Comparison of ENCODE assay signal across 29 mouse cellular contexts in genomic region chr17:80603806-80604205, GRCm38 (mm10). TPM values are rescaled to one million over a fixed set of nuclear protein-coding genes. Genes with fewer than 3 reads are reported as not detected.
"Had no signal": no experiment of that assay in that cellular context is flagged by ENCODE, and none has a peak within 500 bp of the region (broad histone marks: within the 10 kb centered on the region; RNA-seq: fewer than 3 reads in every experiment).

No protein-coding gene starts in this region.

- H3K4me3 ChIP-seq: heart, embryonic 10.5 days; heart, embryonic 12.5 days; hindbrain, embryonic 13.5 days; hindbrain, embryonic 15.5 days; intestine, embryonic 15.5 days; kidney, embryonic 15.5 days; limb, embryonic 10.5 days; limb, embryonic 12.5 days; liver, embryonic 13.5 days; liver, embryonic 15.5 days had no signal

- H3K4me1 ChIP-seq: heart, embryonic 10.5 days; heart, embryonic 12.5 days; hindbrain, embryonic 13.5 days; hindbrain, embryonic 15.5 days; intestine, embryonic 15.5 days; kidney, embryonic 15.5 days; limb, embryonic 10.5 days; limb, embryonic 12.5 days; liver, embryonic 13.5 days; liver, embryonic 15.5 days had no signal

- DNase-seq: gastrocnemius, postnatal 14 days; gastrocnemius, postnatal 36 days; heart, adult 18-20 months; heart, postnatal 14 days; heart, postnatal 36 days; kidney, adult 11 months; kidney, adult 2 months; kidney, adult 9 months; kidney, postnatal 14 days; kidney, postnatal 36 days; layer of hippocampus, adult 9-11 months; layer of hippocampus, postnatal 36 days; liver; liver, embryonic 13.5 days; liver, postnatal 0 days had no signal

- H3K27me3 ChIP-seq: heart, embryonic 12.5 days; hindbrain, embryonic 13.5 days; hindbrain, embryonic 15.5 days; intestine, embryonic 15.5 days; kidney, embryonic 15.5 days; limb, embryonic 12.5 days; liver, embryonic 13.5 days; liver, embryonic 15.5 days had no signal

- H3K9ac ChIP-seq: heart, embryonic 12.5 days; hindbrain, embryonic 13.5 days; hindbrain, embryonic 15.5 days; intestine, embryonic 15.5 days; kidney, embryonic 15.5 days; limb, embryonic 12.5 days; liver, embryonic 13.5 days; liver, embryonic 15.5 days; liver, postnatal 0 days had no signal

- H3K27ac ChIP-seq: heart, embryonic 10.5 days; hindbrain, embryonic 13.5 days; hindbrain, embryonic 15.5 days; hindbrain, postnatal 0 days; intestine, embryonic 15.5 days; kidney, embryonic 15.5 days; kidney, postnatal 0 days; limb, embryonic 10.5 days; limb, embryonic 12.5 days; liver, embryonic 13.5 days; liver, embryonic 15.5 days had no signal

- H3K4me2 ChIP-seq: heart, embryonic 12.5 days; hindbrain, embryonic 13.5 days; hindbrain, embryonic 15.5 days; intestine, embryonic 15.5 days; kidney, embryonic 15.5 days; limb, embryonic 12.5 days; liver, embryonic 11.5 days; liver, embryonic 13.5 days; liver, embryonic 15.5 days had no signal

- H3K9me3 ChIP-seq: hindbrain, embryonic 15.5 days; intestine, embryonic 15.5 days; limb, embryonic 10.5 days; liver, embryonic 13.5 days; liver, embryonic 15.5 days had no signal

- ATAC-seq: hindbrain, postnatal 0 days; intestine, embryonic 15.5 days; liver, postnatal 0 days had no signal

RNA-seq across cellular contexts. Expression of gene Cdkl4, which starts 26.2 kb away (rescaled TPM):
- total RNA-seq: gastrocnemius, postnatal 36 days; hematopoietic stem cell, adult 5-6 weeks had no signal
- polyA plus RNA-seq: heart, embryonic 14.5 days had no signal
